Mouse (Mus musculus) telencephalon, adult 2 months (tissue): ENCODE data around the gene Cdca4.
A peak's percentile ranks its signal among the peaks of the same experiment; 100 is the strongest.
"Not testable (repeated sequence)": the region's sequence is repeated elsewhere in the genome, so short reads cannot be mapped to it uniquely, and the experiment has no call there.

Source experiments
- DNase-seq: peaks from one replicate; pipeline ENCODE4 v3.0.0-alpha.2; 2011; ENCODE audit warnings: low read depth, low spot score

Gene Cdca4

GRCm38 (mm10) chr12:112857021-112857925, 28.1 kb upstream of the Cdca4 start:
- no peak for DNase-seq

- DNase-seq: no peak
Measured at GRCm38 (mm10) chr12:112856338-112856737, 27.1 kb upstream of the Cdca4 start.

- no peak for DNase-seq
Measured at GRCm38 (mm10) chr12:112854610-112855333, 25.5 kb upstream of the Cdca4 start.

- DNase-seq: no peak
Measured at GRCm38 (mm10) chr12:112853050-112853729, 24.0 kb upstream of the Cdca4 start.

GRCm38 (mm10) chr12:112851116-112851515, 21.9 kb upstream of the Cdca4 start:
- DNase-seq: no peak

DNA sequence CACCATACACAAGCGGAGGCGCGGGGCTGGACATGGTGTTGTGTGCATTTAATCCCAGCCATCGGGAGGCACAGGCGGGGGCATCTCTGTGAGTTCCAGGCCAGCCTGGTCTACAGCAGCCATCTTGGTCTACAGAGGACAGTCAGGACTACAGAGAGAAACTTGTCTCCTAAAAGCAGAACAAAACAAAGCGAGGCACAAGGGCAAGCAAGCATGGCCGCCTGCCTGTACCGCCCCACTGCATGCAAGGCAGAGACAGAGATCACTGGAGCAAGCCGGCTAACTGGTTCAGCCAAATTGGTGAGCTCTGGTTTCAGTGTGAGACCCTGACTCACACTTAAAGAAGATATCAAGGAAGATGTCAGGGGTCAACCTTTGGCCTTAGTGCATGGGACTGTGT, 21.1 kb upstream of the Cdca4 start:
- DNase-seq: no peak

- no peak for DNase-seq
Measured at GRCm38 (mm10) chr12:112849235-112850022, 20.2 kb upstream of the Cdca4 start.

DNA sequence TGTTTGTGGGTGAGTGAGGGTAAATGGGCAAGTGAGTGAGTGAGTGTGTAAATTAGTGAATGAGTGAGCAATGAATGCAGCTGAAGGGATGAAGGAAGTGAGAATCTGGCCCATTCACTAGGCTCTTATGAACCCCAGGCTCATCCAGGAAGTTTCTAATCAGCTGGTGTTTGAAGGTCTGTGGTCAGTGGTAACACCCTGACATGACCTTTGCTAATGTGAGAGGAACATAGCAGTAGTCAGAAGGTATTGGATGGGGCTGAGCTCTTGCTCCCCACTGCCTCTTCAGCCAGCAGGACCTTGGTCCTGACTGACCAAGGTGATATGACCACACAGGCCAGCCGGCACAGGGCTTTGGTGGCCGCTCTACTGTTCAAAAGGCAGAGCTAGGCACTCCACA, 18.7 kb upstream of the Cdca4 start:
- DNase-seq: no peak

- no peak for DNase-seq
Measured at GRCm38 (mm10) chr12:112843803-112844202, 14.6 kb upstream of the Cdca4 start.

- DNase-seq: not testable (repeated sequence)
Measured at GRCm38 (mm10) chr12:112842128-112842527, 12.9 kb upstream of the Cdca4 start.

DNA sequence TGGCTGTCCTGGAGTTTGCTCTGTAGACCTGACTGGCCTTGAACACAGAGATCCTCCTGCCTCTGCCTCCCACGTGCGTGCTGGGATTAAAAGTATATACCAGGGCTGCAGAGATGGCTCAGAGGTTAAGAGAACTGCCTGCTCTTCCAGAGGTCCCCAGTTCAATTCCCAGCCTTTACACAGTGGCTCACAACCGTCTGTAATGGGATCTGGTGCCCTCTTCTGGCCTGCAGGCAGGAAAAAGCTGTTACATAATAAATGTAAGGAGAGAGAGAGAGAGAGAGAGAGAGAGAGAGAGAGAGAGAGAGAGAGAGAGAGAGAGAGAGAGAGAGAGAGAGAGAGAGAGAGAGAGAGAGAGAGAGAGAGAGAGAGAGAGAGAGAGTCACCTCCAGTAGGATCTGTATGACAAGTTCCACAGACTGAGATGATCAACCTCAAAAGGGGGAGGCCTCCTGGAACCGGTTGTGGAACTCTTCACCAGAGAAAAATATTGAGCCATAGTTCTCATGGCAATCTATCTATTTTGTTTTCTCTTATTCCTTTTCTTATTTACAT, 12.2 kb upstream of the Cdca4 start:
- not testable (repeated sequence) for DNase-seq

DNA sequence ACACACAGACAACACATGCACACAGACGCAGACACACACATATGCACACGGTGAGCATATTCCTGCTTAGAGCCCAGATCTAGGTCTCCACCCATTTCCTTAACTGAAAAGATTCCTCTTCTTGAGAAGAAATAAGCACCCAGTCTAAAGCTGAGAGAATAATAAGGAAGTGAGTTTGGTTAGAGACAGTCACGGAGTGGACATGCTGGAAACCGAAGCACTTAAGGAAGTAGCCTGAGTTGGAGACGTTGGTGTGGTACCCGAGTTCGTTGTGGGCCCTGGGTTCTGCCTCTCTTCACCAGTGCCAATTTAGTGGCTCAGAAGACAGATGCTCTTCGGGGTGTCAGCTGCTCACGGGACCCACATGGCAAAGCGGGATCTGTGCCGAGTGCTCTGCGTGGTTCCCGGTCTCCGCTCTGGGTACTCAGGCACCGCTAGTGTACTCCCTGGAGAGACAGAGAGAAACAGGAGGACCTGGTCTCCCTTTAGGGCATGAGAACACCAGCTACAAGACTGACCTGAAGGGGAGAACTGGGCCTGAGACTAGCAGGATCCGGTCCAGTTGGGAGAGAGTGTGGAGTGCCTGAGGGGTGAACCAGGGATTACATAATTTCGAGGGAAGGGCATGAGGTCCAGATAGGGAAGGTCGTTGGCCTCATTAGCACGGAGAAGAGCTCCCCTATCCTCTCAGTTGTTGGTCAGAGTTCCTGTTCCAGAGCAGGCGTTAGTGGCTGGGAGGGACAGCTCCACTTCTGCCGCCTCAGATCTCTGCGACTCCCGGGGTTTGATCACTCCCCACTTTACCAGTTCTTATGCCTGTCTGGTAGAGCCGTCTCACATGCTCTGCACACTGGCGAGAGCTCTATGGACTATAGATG, 11.2 kb upstream of the Cdca4 start:
- DNase-seq: no peak

- DNase-seq: no peak
Measured at GRCm38 (mm10) chr12:112835046-112835445, 5.8 kb upstream of the Cdca4 start.

DNA sequence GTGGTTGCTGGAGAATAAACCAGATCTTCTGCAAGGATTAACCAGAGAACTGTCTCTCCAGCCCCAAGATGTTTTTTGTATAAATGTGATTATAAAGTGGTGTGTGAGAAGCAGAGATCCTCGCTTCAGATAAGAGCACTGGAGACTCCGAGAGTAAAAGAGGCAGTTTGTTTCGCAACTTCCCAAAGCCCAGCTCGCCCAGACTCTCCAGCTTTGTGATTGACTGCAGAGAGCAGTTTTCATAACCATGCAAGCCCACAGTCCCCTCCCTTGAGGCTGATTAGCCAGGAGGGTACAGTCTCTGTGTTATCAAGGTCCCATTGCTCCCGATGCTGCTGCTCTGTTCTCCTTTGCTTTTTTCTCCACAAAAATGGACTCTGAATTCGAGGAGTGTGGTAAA, 4.3 kb upstream of the Cdca4 start:
- DNase-seq: no peak

- DNase-seq: no peak
Measured at GRCm38 (mm10) chr12:112832411-112832810, 3.2 kb upstream of the Cdca4 start.

DNA sequence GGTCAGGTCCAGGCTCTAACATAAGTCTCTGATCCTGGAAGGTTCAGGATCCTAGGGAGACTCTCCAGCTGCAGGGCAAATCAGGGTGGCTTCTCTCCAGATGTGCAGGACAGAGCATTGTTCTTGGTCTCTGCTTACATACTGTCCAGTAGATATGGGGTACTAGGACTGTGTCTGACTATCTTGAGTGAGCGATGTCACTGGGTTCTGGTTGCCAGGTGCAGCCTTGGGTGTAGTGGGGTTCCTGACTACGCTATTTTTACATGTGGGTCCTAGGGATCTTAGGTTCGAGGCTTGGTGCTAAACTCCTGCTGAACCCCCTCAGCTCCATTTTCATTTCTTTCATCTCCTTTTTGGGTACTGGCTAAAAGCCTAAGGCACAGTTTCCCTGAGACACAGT, 1.3 kb upstream of the Cdca4 start:
- no peak for DNase-seq

- DNase-seq: no peak
Measured at GRCm38 (mm10) chr12:112830141-112830540, 918 bp upstream of the Cdca4 start.

GRCm38 (mm10) chr12:112828501-112829243, 551 bp downstream of the Cdca4 start:
- DNase-seq: no peak

- DNase-seq: peak; percentile 49
Measured at GRCm38 (mm10) chr12:112825901-112826300, 3.3 kb downstream of the Cdca4 start.
